Mouse (Mus musculus) cortical plate, adult 2 months (tissue): ENCODE data around the gene Slc2a9.

ENCODE experiments used
- CTCF ChIP-seq: fragments of 200-500 bp; IDR thresholded peaks from 2 replicates; pipeline ENCODE4 v1.5.1; 2011; ENCODE audit warnings: mild to moderate bottlenecking, control low read depth, low read length; ENCODE audit not compliant: insufficient read depth; ENCODE audit errors: extremely low read depth
- POLR2A ChIP-seq: fragments of 200-500 bp; IDR thresholded peaks from 2 replicates; pipeline ENCODE4 v1.6.1; 2011; ENCODE audit warnings: mild to moderate bottlenecking, low read length, control low read depth; ENCODE audit not compliant: insufficient read depth; ENCODE audit errors: extremely low read depth

DNA sequence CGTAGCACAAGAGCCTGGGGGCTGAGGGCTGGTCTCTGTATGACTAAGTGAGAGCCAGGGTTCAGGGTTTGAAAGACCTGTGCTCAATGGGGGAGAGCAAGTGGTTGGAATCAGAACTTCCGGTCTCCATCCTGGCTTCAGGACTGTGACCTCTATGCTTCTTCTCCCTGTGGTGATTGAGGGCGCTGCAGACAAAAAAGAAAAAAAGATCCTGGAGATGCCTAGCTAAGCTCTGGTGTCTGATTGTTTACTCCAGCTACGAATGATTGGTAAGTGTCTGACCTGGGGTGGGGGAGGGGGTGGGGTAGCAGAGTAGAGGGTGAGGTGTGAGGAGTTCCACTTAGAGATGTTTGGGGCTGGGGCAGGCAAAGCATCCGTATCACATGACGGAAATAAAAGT is 14.9 kb downstream of the Slc2a9 start:
- TF ChIP-seq POLR2A (no peak), CTCF (no peak)
